Mouse (Mus musculus): ENCODE data around the gene Grid1. TPM values are rescaled to one million over a fixed set of nuclear protein-coding genes. Genes with fewer than 3 reads are reported as not detected.

Grid1 gene
- polyA plus RNA-seq, 1 experiment from 2014 or later = 0.40 TPM

- H3K9me3 ChIP-seq = no peaks in the 10 kb centered on the region
These were observed 149.4 kb downstream of the Grid1 start for GRCm38 (mm10) chr14:34969102-34969819.

GRCm38 (mm10) chr14:34972930-34973329 is 153.0 kb downstream of the Grid1 start:
- Histone ChIP-seq H3K36me3 (no peaks in the 10 kb centered on the region), H3K4me3 (no peak overlapping the region), H3K4me2 (no peak overlapping the region), H3K9me3 (no peaks in the 10 kb centered on the region), H3K9ac (no peak overlapping the region), H3K27ac (no peak overlapping the region), H3K4me1 (no peaks in the 10 kb centered on the region), H3K27me3 (no peaks in the 10 kb centered on the region)
- no peak for ATAC-seq (ENCODE audit: borderline replicate concordance, extremely low read depth, low FRiP score, low TSS enrichment)
- WGBS = 67% methylated on average over 3 of the region's 3 CpGs

More at GRCm38 (mm10) chr14:34969102-34969819, 149.4 kb downstream of the Grid1 start:
- no peak overlapping the region for H3K4me3 ChIP-seq
- no peaks in the 10 kb centered on the region for H3K36me3 ChIP-seq
- ATAC-seq (ENCODE audit: borderline replicate concordance, extremely low read depth, low FRiP score, low TSS enrichment) = no peak
- H3K27me3 ChIP-seq = no peaks in the 10 kb centered on the region
- H3K4me1 ChIP-seq = no peaks in the 10 kb centered on the region
- H3K4me2 ChIP-seq = no peak overlapping the region
- no peak overlapping the region for H3K27ac ChIP-seq
- H3K9ac ChIP-seq = no peak overlapping the region
- WGBS = 41% methylated on average over 6 of the region's 6 CpGs

- H3K27me3 ChIP-seq = no peaks in the 10 kb centered on the region
- no peak overlapping the region for H3K4me2 ChIP-seq
- H3K36me3 ChIP-seq = no peaks in the 10 kb centered on the region
- no peaks in the 10 kb centered on the region for H3K4me1 ChIP-seq
- no peak overlapping the region for H3K9ac ChIP-seq
- H3K27ac ChIP-seq = no peak overlapping the region
- WGBS = 26% methylated on average over 2 of the region's 2 CpGs
- no peak overlapping the region for H3K4me3 ChIP-seq
- ATAC-seq (ENCODE audit: borderline replicate concordance, extremely low read depth, low FRiP score, low TSS enrichment) = no peak
- H3K9me3 ChIP-seq = no peaks in the 10 kb centered on the region
These were observed 160.8 kb downstream of the Grid1 start for GRCm38 (mm10) chr14:34980756-34981155.

- ATAC-seq (ENCODE audit: borderline replicate concordance, extremely low read depth, low FRiP score, low TSS enrichment) = no peak
- 68% methylated on average over 5 of the region's 5 CpGs for WGBS
- no peaks in the 10 kb centered on the region for H3K36me3 ChIP-seq
- no peaks in the 10 kb centered on the region for H3K4me1 ChIP-seq
- no peak overlapping the region for H3K4me2 ChIP-seq
- H3K9ac ChIP-seq = no peak overlapping the region
- no peak overlapping the region for H3K4me3 ChIP-seq
- H3K27me3 ChIP-seq = no peaks in the 10 kb centered on the region
- no peaks in the 10 kb centered on the region for H3K9me3 ChIP-seq
- no peak overlapping the region for H3K27ac ChIP-seq
These were observed 169.2 kb downstream of the Grid1 start for GRCm38 (mm10) chr14:34989131-34989530.

- ATAC-seq (ENCODE audit: borderline replicate concordance, extremely low read depth, low FRiP score, low TSS enrichment) = no peak
- Histone ChIP-seq H3K9me3 (no peaks in the 10 kb centered on the region), H3K9ac (no peak overlapping the region), H3K4me3 (no peak overlapping the region), H3K4me1 (no peaks in the 10 kb centered on the region), H3K36me3 (no peaks in the 10 kb centered on the region), H3K4me2 (no peak overlapping the region), H3K27me3 (no peaks in the 10 kb centered on the region), H3K27ac (no peak overlapping the region)
- 82% methylated on average over 7 of the region's 7 CpGs for WGBS
These were observed 186.8 kb downstream of the Grid1 start for GRCm38 (mm10) chr14:35006736-35007135.

GRCm38 (mm10) chr14:35008674-35009073 is 188.8 kb downstream of the Grid1 start:
- Histone ChIP-seq H3K9ac (no peak overlapping the region), H3K27ac (no peak overlapping the region), H3K9me3 (no peaks in the 10 kb centered on the region), H3K27me3 (no peaks in the 10 kb centered on the region), H3K36me3 (no peaks in the 10 kb centered on the region), H3K4me2 (no peak overlapping the region), H3K4me3 (no peak overlapping the region), H3K4me1 (no peaks in the 10 kb centered on the region)
- 60% methylated on average over 3 of the region's 3 CpGs for WGBS
- ATAC-seq (ENCODE audit: borderline replicate concordance, extremely low read depth, low FRiP score, low TSS enrichment) = no peak

- H3K4me3 ChIP-seq = no peak overlapping the region
- H3K9me3 ChIP-seq = no peaks in the 10 kb centered on the region
- no peaks in the 10 kb centered on the region for H3K36me3 ChIP-seq
- WGBS = 20% methylated on average over 9 of the region's 9 CpGs
- no peak overlapping the region for H3K27ac ChIP-seq
- H3K27me3 ChIP-seq = no peaks in the 10 kb centered on the region
- ATAC-seq (ENCODE audit: borderline replicate concordance, extremely low read depth, low FRiP score, low TSS enrichment) = no peak
- no peaks in the 10 kb centered on the region for H3K4me1 ChIP-seq
- H3K4me2 ChIP-seq = no peak overlapping the region
- H3K9ac ChIP-seq = no peak overlapping the region
These were observed 189.2 kb downstream of the Grid1 start for GRCm38 (mm10) chr14:35009074-35009473.

- no peaks in the 10 kb centered on the region for H3K9me3 ChIP-seq
- no peak overlapping the region for H3K4me3 ChIP-seq
- no peaks in the 10 kb centered on the region for H3K27me3 ChIP-seq
- WGBS = 84% methylated on average over 8 of the region's 8 CpGs
- H3K27ac ChIP-seq = no peak overlapping the region
- ATAC-seq (ENCODE audit: borderline replicate concordance, extremely low read depth, low FRiP score, low TSS enrichment) = no peak
- no peaks in the 10 kb centered on the region for H3K4me1 ChIP-seq
- no peaks in the 10 kb centered on the region for H3K36me3 ChIP-seq
- H3K4me2 ChIP-seq = no peak overlapping the region
- H3K9ac ChIP-seq = no peak overlapping the region
These were observed 206.8 kb downstream of the Grid1 start for GRCm38 (mm10) chr14:35026686-35027085.

GRCm38 (mm10) chr14:35027501-35028140 is 207.7 kb downstream of the Grid1 start:
- no peaks in the 10 kb centered on the region for H3K36me3 ChIP-seq
- WGBS = 41% methylated on average over 11 of the region's 11 CpGs
- H3K4me3 ChIP-seq = no peak overlapping the region
- no peak overlapping the region for H3K27ac ChIP-seq
- no peaks in the 10 kb centered on the region for H3K27me3 ChIP-seq
- no peak overlapping the region for H3K4me2 ChIP-seq
- H3K9ac ChIP-seq = no peak overlapping the region
- no peak for ATAC-seq (ENCODE audit: borderline replicate concordance, extremely low read depth, low FRiP score, low TSS enrichment)
- H3K9me3 ChIP-seq = no peaks in the 10 kb centered on the region
- H3K4me1 ChIP-seq = no peaks in the 10 kb centered on the region

GRCm38 (mm10) chr14:35029626-35030025 is 209.7 kb downstream of the Grid1 start:
- Histone ChIP-seq H3K27ac (no peak overlapping the region), H3K4me3 (no peak overlapping the region), H3K27me3 (no peaks in the 10 kb centered on the region), H3K9me3 (no peaks in the 10 kb centered on the region), H3K4me2 (no peak overlapping the region), H3K9ac (no peak overlapping the region), H3K36me3 (no peaks in the 10 kb centered on the region), H3K4me1 (no peaks in the 10 kb centered on the region)
- ATAC-seq (ENCODE audit: borderline replicate concordance, extremely low read depth, low FRiP score, low TSS enrichment) = no peak
- WGBS = 98% methylated on average over 2 of the region's 2 CpGs

- Histone ChIP-seq H3K4me3 (no peak overlapping the region), H3K9me3 (no peaks in the 10 kb centered on the region), H3K36me3 (no peaks in the 10 kb centered on the region), H3K27ac (no peak overlapping the region), H3K27me3 (no peaks in the 10 kb centered on the region), H3K4me2 (no peak overlapping the region), H3K4me1 (no peaks in the 10 kb centered on the region), H3K9ac (no peak overlapping the region)
- ATAC-seq (ENCODE audit: borderline replicate concordance, extremely low read depth, low FRiP score, low TSS enrichment) = no peak
- WGBS = 65% methylated on average over 2 of the region's 2 CpGs
These were observed 210.4 kb downstream of the Grid1 start for GRCm38 (mm10) chr14:35030271-35030670.

- WGBS = 83% methylated on average over 1 of the region's 1 CpGs
These were observed 212.4 kb downstream of the Grid1 start for GRCm38 (mm10) chr14:35032283-35032682.

More at GRCm38 (mm10) chr14:35032283-35032682, 212.4 kb downstream of the Grid1 start:
- H3K27ac ChIP-seq = no peak overlapping the region
- no peaks in the 10 kb centered on the region for H3K36me3 ChIP-seq
- H3K4me3 ChIP-seq = no peak overlapping the region
- H3K27me3 ChIP-seq = no peaks in the 10 kb centered on the region
- H3K4me1 ChIP-seq = no peaks in the 10 kb centered on the region
- H3K9ac ChIP-seq = no peak overlapping the region
- no peak overlapping the region for H3K4me2 ChIP-seq
- no peak for ATAC-seq (ENCODE audit: borderline replicate concordance, extremely low read depth, low FRiP score, low TSS enrichment)
- no peaks in the 10 kb centered on the region for H3K9me3 ChIP-seq

Data from lung, embryonic 15.5 days (tissue).